Mouse (Mus musculus) lung, postnatal 4 days (tissue): Measurements from ENCODE around the gene Dpm3.
A peak's percentile ranks its signal among the peaks of the same experiment; 100 is the strongest.

Source experiments
- DNase-seq, 2 experiments: peaks; one replicate each; pipeline ENCODE4 v3.0.0; 2021

The Dpm3 gene

GRCm38 (mm10) chr3:89270051-89270755 lies 11.0 kb downstream of the Dpm3 start, which contains the start of gene Slc50a1:
Gene Slc50a1, minus strand, starts transcription at chr3:89270570.
- peak; percentile 91 for DNase-seq

DNA sequence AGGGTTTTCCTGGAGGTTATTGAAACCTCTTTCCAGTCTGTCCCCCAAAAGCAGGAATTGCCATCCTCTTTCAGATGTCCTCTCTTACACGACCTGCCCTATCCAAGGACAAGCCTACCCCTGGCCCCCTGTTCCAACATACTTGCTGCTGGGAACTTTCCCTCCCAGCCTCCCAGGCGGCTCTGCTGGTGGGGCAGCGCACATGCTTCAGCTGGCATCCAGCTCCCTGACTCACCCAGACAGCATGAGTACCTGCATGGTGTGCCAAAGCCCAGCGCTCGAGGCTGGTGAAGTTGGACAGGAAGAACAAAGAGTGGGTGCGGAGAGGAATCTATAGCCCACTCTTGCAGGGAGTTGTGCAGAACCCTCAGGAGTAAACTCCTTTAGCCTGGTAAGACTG lies 11.7 kb downstream of the Dpm3 start:
- DNase-seq, result peak; percentile 47 to 64

- DNase-seq, result peak; percentile 47 to 61
These were observed 12.6 kb downstream of the Dpm3 start for GRCm38 (mm10) chr3:89271760-89272159.

DNA sequence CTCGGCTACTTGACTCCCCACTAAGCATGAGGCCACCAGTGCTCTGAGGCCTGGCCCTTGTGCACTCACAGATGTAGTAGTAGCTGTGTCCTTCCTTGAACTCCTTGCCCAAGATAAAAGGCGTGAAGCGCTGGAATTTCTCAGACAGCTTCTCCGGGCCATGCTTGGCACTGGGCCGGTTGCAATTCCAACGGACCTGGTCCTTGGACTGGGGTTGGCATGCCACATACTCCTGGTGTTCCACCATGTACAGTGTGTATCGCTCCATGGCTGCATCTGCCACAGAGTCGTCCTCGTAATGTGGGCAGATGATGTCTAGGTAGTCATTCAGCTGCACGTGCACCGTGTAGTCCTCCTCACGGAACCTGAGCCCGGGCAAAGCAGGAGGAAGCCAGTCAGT lies 16.9 kb downstream of the Dpm3 start:
- no peak for DNase-seq

- DNase-seq, result peak; percentile 53 to 68
These were observed 18.3 kb downstream of the Dpm3 start for GRCm38 (mm10) chr3:89277281-89278021.

DNA sequence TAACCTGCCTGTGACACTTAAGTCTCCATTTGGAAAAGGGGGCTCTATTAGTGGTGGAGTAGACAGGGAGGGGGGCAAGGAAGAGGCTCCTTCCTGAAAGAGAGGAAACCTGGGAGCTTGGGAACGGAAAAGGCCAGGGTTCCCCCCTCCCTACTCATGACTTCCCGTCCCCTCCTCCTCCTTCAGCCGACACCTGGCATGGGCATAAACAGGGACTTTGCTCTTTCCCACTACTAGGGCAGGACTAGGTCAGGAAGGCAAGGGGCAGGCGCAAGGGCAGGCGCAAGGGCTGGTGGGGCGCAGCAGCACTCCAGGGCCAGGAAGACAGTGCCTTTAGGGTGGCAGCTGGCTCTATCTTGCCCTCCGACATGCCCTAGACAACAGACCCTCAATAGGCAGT lies 18.9 kb downstream of the Dpm3 start:
- peak; percentile 71 to 85 for DNase-seq

GRCm38 (mm10) chr3:89278643-89279042 lies 19.5 kb downstream of the Dpm3 start:
- peak in 1 of 2 experiments; percentile 10 for DNase-seq

- DNase-seq, result peak; percentile 91 to 93
These were observed 20.2 kb downstream of the Dpm3 start for GRCm38 (mm10) chr3:89279153-89279890.

GRCm38 (mm10) chr3:89280050-89280605 lies 21.0 kb downstream of the Dpm3 start:
- DNase-seq, result peak; percentile 56 to 72

GRCm38 (mm10) chr3:89280606-89281511 lies 21.7 kb downstream of the Dpm3 start, which contains the start of gene Efna1:
Gene Efna1, minus strand, starts transcription at chr3:89281142.
- DNase-seq, result peak; percentile 77 to 90

- peak; percentile 90 to 91 for DNase-seq
These were observed 22.6 kb downstream of the Dpm3 start for GRCm38 (mm10) chr3:89281579-89282290.

- DNase-seq, result no peak
These were observed 23.1 kb downstream of the Dpm3 start for GRCm38 (mm10) chr3:89282291-89282643.

- DNase-seq, result no peak
These were observed 25.1 kb downstream of the Dpm3 start for GRCm38 (mm10) chr3:89284261-89284660.

- no peak for DNase-seq
These were observed 26.4 kb downstream of the Dpm3 start for GRCm38 (mm10) chr3:89285526-89285925.

DNA sequence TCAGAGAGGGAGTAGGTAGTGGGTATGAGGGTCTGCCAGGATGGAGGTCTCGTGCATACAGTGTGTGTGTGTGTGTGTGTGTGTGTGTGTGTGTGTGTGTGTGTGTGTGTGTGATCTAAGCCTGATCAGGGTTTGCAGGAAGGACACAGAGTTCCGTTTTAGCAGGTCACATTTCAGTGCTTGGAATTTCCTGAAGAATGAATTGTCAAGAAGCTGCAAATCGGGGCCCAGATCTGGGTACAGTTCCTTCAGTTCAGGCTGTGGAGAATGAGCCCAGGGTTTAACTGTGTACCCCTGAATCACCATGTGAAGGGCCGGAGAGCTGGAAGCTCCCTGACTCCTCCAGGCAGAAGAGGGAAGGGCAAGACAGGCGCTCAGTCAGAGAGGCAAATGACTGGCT lies 28.1 kb downstream of the Dpm3 start:
- no peak for DNase-seq

DNA sequence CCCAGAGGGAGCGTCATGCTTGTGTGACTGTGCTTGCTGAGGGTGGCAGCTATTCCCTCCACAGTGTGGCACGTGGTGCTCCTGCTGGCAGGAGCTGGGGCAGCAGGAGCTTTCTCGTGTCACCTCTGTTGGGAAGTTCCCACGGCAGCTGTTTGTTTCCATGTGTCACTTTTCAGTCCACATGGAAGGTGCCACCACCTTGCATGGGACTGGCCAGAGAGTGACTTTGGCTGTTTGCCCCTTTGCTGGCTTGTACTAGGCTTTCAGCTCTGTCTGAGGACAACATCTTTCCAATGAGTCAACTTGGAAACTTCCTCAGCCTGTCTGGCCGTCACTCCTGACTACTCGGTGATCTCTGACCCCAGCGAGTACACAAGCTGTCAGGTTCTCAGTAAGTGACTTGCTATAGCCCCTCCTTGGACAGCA lies 29.4 kb downstream of the Dpm3 start:
- DNase-seq, result no peak

GRCm38 (mm10) chr3:89291874-89292273 lies 32.7 kb downstream of the Dpm3 start:
- no peak for DNase-seq

DNA sequence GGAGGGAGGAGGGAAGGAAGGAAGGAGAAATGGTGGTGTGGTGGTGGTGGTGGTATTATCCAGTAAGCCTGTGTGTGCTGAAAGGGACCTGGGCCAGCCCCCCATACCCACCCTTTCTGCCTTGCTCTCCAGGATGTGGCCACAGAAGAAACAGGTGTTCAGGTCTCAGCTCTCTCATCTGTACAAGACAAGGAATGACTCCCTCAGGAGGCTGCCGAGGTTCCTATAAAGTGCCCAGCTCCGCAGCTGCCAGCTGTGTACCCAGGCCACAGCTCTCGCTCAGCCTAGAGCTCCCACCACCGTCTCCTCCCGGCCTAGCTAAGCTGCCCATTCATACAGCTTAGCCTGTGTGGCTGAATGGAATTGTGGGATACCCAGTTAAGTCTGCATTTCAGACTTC lies 33.1 kb downstream of the Dpm3 start:
- DNase-seq, result no peak

- no peak for DNase-seq
These were observed 34.2 kb downstream of the Dpm3 start for GRCm38 (mm10) chr3:89293247-89293918.

GRCm38 (mm10) chr3:89294195-89294594 lies 35.0 kb downstream of the Dpm3 start:
- DNase-seq, result no peak
